Mouse (Mus musculus) ES-E14 (cell line): Measurements from ENCODE around the gene Trex2.

Experiments
- CHD2 ChIP-seq: IDR thresholded peaks from 2 replicates; pipeline ENCODE4 v1.6.1; 2014; ENCODE audit warnings: mild to moderate bottlenecking, low read depth, low read length, inconsistent platforms
- HCFC1 ChIP-seq: IDR thresholded peaks from 2 replicates; pipeline ENCODE4 v1.6.1; 2012; ENCODE audit warnings: low read length, inconsistent platforms, borderline replicate concordance; ENCODE audit not compliant: insufficient read depth
- ZC3H11A ChIP-seq: IDR thresholded peaks from 2 replicates; pipeline ENCODE4 v1.6.1; 2012; ENCODE audit warnings: low read depth, mild to moderate bottlenecking, inconsistent platforms, low read length, borderline replicate concordance

GRCm38 (mm10) chrX:73460792-73461191 is 25.6 kb upstream of the Trex2 start:
- TF ChIP-seq ZC3H11A, result no peak
- no peak for TF ChIP-seq HCFC1
- no peak for TF ChIP-seq CHD2
